Mouse (Mus musculus) heart, adult 9 months (tissue): ENCODE measurements at regions not wholly inside any gene's neighbourhood (a gene's known extent, or its start where the extent isn't known, plus 50 kb on each side); places are given as distances from the start of the nearest gene placed in this dataset.

ENCODE experiments used
- DNase-seq, 2 experiments: peaks; one replicate each; pipeline ENCODE4 v3.0.0; 2022; ENCODE audit warnings: low spot score in 2 of 2

GRCm38 (mm10) chr7:138758386-138758785 is 87.5 kb upstream of the Ppp2r2d start:
- no peak for DNase-seq

GRCm38 (mm10) chr7:138748442-138748841 is 97.4 kb upstream of the Ppp2r2d start:
- DNase-seq: no peak

- no peak for DNase-seq
These were observed 99.3 kb upstream of the Ppp2r2d start for GRCm38 (mm10) chr7:138746616-138747015.

- no peak for DNase-seq
These were observed 103.4 kb upstream of the Ppp2r2d start for GRCm38 (mm10) chr7:138742516-138742845.

- no peak for DNase-seq
These were observed 103.9 kb upstream of the Ppp2r2d start for GRCm38 (mm10) chr7:138741816-138742515.

- peak in 1 of 2 experiments; percentile 12 for DNase-seq
These were observed 111.6 kb upstream of the Ppp2r2d start for GRCm38 (mm10) chr7:138734254-138734653.

GRCm38 (mm10) chr7:138724829-138725228 is 121.0 kb upstream of the Ppp2r2d start:
- DNase-seq: no peak

- no peak for DNase-seq
These were observed 126.3 kb upstream of the Ppp2r2d start for GRCm38 (mm10) chr7:138719608-138720007.

GRCm38 (mm10) chr7:138719115-138719514 is 126.8 kb upstream of the Ppp2r2d start:
- DNase-seq: no peak

- DNase-seq: no peak
These were observed 131.1 kb upstream of the Ppp2r2d start for GRCm38 (mm10) chr7:138714731-138715130.

- no peak for DNase-seq
These were observed 137.5 kb upstream of the Ppp2r2d start for GRCm38 (mm10) chr7:138708373-138708772.

- DNase-seq: peak in 1 of 2 experiments; percentile 7
These were observed 146.3 kb upstream of the Ppp2r2d start for GRCm38 (mm10) chr7:138699599-138699998.

GRCm38 (mm10) chr7:138682161-138682560 is 163.7 kb upstream of the Ppp2r2d start:
- no peak for DNase-seq

GRCm38 (mm10) chr7:138680530-138680929 is 165.3 kb upstream of the Ppp2r2d start:
- no peak for DNase-seq

- no peak for DNase-seq
These were observed 166.3 kb upstream of the Ppp2r2d start for GRCm38 (mm10) chr7:138679575-138679974.

GRCm38 (mm10) chr7:138672959-138673358 is 172.9 kb upstream of the Ppp2r2d start:
- no peak for DNase-seq

- no peak for DNase-seq
These were observed 177.5 kb upstream of the Ppp2r2d start for GRCm38 (mm10) chr7:138668337-138668736.

- no peak for DNase-seq
These were observed 185.8 kb upstream of the Ppp2r2d start for GRCm38 (mm10) chr7:138660124-138660523.

- DNase-seq: no peak
These were observed 188.4 kb upstream of the Ppp2r2d start for GRCm38 (mm10) chr7:138657521-138657920.

GRCm38 (mm10) chr7:138657076-138657475 is 188.8 kb upstream of the Ppp2r2d start:
- no peak for DNase-seq

GRCm38 (mm10) chr7:138655940-138656339 is 189.9 kb upstream of the Ppp2r2d start:
- DNase-seq: no peak

- no peak for DNase-seq
These were observed 194.9 kb upstream of the Ppp2r2d start for GRCm38 (mm10) chr7:138650946-138651345.

GRCm38 (mm10) chr7:138647636-138648035 is 198.2 kb upstream of the Ppp2r2d start:
- DNase-seq: no peak
